Mouse (Mus musculus): ENCODE results near the gene Evc. TPM values are rescaled to one million over a fixed set of nuclear protein-coding genes. Genes with fewer than 3 reads are reported as not detected.

The Evc gene
- polyA plus RNA-seq, 1 experiment from 2014 or later: 12.0 TPM

- peak within 1 kb of the TSS; percentile 56 for H3K9ac ChIP-seq
- H3K9me3 ChIP-seq: no peaks in the 10 kb centered on the region
- no peaks in the 10 kb centered on the region for H3K27me3 ChIP-seq (replicated peaks)
- peak; percentile 82 for ATAC-seq (ENCODE audit: insufficient read depth, low FRiP score, low read depth)
- H3K27ac ChIP-seq: peak within 1 kb of the TSS; percentile 65
- peak within 1 kb of the TSS; percentile 73 for H3K4me3 ChIP-seq (replicated peaks)
- peaks cover 26% of the 10 kb centered on the region for H3K4me1 ChIP-seq
- WGBS: 1% methylated on average over 27 of the region's 27 CpGs
- H3K36me3 ChIP-seq: no peaks in the 10 kb centered on the region
- peak within 1 kb of the TSS; percentile 89 for H3K4me2 ChIP-seq
Measured at GRCm38 (mm10) chr5:37338288-37338687, 1.6 kb upstream of the Evc start, which contains the start of gene Evc2. TSS of gene Evc2 (plus strand) at chr5:37338499.

DNA sequence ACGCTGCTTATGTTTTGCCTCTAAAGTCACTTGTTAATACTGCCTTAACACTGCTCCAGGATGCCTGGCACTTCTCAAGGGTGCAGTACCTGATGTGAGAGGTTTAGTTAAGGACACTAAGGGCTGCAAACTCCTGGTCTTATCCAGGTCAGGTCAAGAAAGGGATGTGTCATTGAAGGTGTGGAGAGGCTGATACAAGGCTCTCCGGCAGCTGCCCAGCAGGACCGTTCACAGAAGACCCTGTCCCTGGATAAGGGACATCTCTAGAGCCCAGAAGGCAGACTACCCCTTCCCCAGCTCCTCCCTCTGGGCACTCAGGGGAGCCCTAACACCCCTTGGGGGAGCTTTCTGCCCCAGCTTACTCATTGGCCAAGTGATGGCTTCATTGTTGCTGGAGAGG, 1.0 kb upstream of the Evc start:
- Histone ChIP-seq H3K9ac (peak overlapping the region; percentile 56; the same call in 1 of the 2 replicates), H3K9me3 (no peaks in the 10 kb centered on the region), H3K4me2 (peak overlapping the region; percentile 89), H3K36me3 (no peaks in the 10 kb centered on the region), H3K27me3 (replicated peaks) (no peaks in the 10 kb centered on the region), H3K27ac (peak overlapping the region; percentile 65; the same call in 1 of the 2 replicates), H3K4me3 (replicated peaks) (peak overlapping the region; percentile 62), H3K4me1 (peaks cover 26% of the 10 kb centered on the region)
- WGBS: 63% methylated on average over 3 of the region's 3 CpGs
- ATAC-seq (ENCODE audit: insufficient read depth, low FRiP score, low read depth): no peak

- 62% methylated on average over 3 of the region's 3 CpGs for WGBS
- H3K4me1 ChIP-seq: peaks cover 26% of the 10 kb centered on the region
- ATAC-seq (ENCODE audit: insufficient read depth, low FRiP score, low read depth): no peak
- H3K4me2 ChIP-seq: no peak overlapping the region
- H3K9me3 ChIP-seq: no peaks in the 10 kb centered on the region
- H3K4me3 ChIP-seq (replicated peaks): no peak overlapping the region
- H3K9ac ChIP-seq: no peak overlapping the region
- H3K36me3 ChIP-seq: no peaks in the 10 kb centered on the region
- no peak overlapping the region for H3K27ac ChIP-seq
- H3K27me3 ChIP-seq (replicated peaks): no peaks in the 10 kb centered on the region
Measured at GRCm38 (mm10) chr5:37335061-37335460, 1.6 kb downstream of the Evc start.

DNA sequence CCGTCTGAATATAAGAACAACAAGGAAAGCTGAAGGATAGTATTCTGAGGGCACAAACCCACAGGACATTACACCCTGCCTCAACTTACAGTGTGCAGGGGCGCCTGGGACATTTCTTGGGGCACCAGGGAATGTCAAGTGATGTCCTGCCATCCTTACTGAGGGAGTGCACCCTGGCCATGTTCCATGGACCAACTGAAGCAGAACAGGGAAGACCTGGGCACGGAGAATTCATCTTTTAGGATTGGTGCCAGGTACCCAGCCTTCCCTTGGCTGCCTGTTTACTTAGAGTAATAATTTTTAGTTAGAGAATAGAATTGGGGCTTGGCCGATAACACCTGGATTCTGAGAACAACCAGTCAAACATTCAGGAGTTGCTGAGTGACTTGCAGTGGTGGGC, 4.6 kb downstream of the Evc start:
- Histone ChIP-seq H3K4me1 (peaks cover 9% of the 10 kb centered on the region; the same call in 1 of the 2 replicates), H3K27me3 (replicated peaks) (no peaks in the 10 kb centered on the region), H3K27ac (no peak overlapping the region), H3K4me3 (replicated peaks) (no peak overlapping the region), H3K36me3 (0 out of 2 replicates have a peak, but pooled peaks cover 4% of the 10 kb centered on the region), H3K9ac (no peak overlapping the region), H3K9me3 (no peaks in the 10 kb centered on the region), H3K4me2 (no peak overlapping the region)
- 77% methylated on average over 4 of the region's 4 CpGs for WGBS
- no peak for ATAC-seq (ENCODE audit: insufficient read depth, low FRiP score, low read depth)

- Histone ChIP-seq H3K9me3 (no peaks in the 10 kb centered on the region), H3K36me3 (0 out of 2 replicates have a peak, but pooled peaks cover 5% of the 10 kb centered on the region), H3K9ac (no peak overlapping the region), H3K4me2 (no peak overlapping the region), H3K27me3 (replicated peaks) (no peaks in the 10 kb centered on the region), H3K4me1 (peaks cover 5% of the 10 kb centered on the region; the same call in 1 of the 2 replicates), H3K4me3 (replicated peaks) (no peak overlapping the region), H3K27ac (no peak overlapping the region)
- WGBS: 86% methylated on average over 2 of the region's 2 CpGs
- no peak for ATAC-seq (ENCODE audit: insufficient read depth, low FRiP score, low read depth)
Measured at GRCm38 (mm10) chr5:37331133-37331505, 5.6 kb downstream of the Evc start.

GRCm38 (mm10) chr5:37330449-37331132, 6.1 kb downstream of the Evc start:
- ATAC-seq (ENCODE audit: insufficient read depth, low FRiP score, low read depth): no peak
- WGBS: 81% methylated on average over 8 of the region's 8 CpGs
- Histone ChIP-seq H3K9ac (no peak overlapping the region), H3K36me3 (0 out of 2 replicates have a peak, but pooled peaks cover 7% of the 10 kb centered on the region), H3K9me3 (no peaks in the 10 kb centered on the region), H3K4me2 (no peak overlapping the region), H3K4me3 (replicated peaks) (no peak overlapping the region), H3K4me1 (no peaks in the 10 kb centered on the region), H3K27me3 (replicated peaks) (no peaks in the 10 kb centered on the region), H3K27ac (no peak overlapping the region)

- ATAC-seq (ENCODE audit: insufficient read depth, low FRiP score, low read depth): no peak
- 88% methylated on average over 6 of the region's 6 CpGs for WGBS
- H3K36me3 ChIP-seq: 0 out of 2 replicates have a peak, but pooled peaks cover 13% of the 10 kb centered on the region
Measured at GRCm38 (mm10) chr5:37326675-37327074, 10.0 kb downstream of the Evc start.

DNA sequence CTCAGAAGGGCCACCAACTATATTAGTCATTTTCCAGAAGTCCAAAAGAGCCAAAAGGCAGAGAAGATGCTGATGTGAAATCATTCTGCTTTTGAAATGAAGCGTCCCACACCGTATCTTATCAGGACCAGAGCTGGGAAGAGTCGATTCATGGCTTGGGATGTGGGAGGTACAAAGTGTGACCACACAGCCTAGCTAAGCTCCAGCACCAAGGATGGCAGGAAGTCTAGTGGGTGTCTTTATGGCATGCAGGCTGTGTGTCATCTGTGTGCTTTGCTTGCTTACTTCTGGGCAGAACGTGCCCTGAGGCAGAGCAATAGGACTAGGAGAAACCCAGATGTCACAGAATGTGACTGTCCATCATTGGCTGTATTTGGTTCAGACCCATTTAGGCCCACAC, 15.9 kb downstream of the Evc start:
- H3K27ac ChIP-seq: no peak overlapping the region
- H3K27me3 ChIP-seq (replicated peaks): no peaks in the 10 kb centered on the region
- no peak for ATAC-seq (ENCODE audit: insufficient read depth, low FRiP score, low read depth)
- H3K36me3 ChIP-seq: peaks cover 25% of the 10 kb centered on the region
- no peak overlapping the region for H3K4me2 ChIP-seq
- no peak overlapping the region for H3K4me3 ChIP-seq (replicated peaks)
- 86% methylated on average over 4 of the region's 4 CpGs for WGBS
- H3K9me3 ChIP-seq: no peaks in the 10 kb centered on the region
- H3K9ac ChIP-seq: no peak overlapping the region
- no peaks in the 10 kb centered on the region for H3K4me1 ChIP-seq

More at GRCm38 (mm10) chr5:37326675-37327074, 10.0 kb downstream of the Evc start:
- Histone ChIP-seq H3K27ac (no peak overlapping the region), H3K9ac (no peak overlapping the region), H3K9me3 (no peaks in the 10 kb centered on the region), H3K27me3 (replicated peaks) (no peaks in the 10 kb centered on the region), H3K4me1 (no peaks in the 10 kb centered on the region), H3K4me3 (replicated peaks) (no peak overlapping the region), H3K4me2 (no peak overlapping the region)

GRCm38 (mm10) chr5:37320174-37320573, 16.5 kb downstream of the Evc start:
- Histone ChIP-seq H3K27ac (no peak overlapping the region), H3K4me2 (no peak overlapping the region), H3K27me3 (replicated peaks) (no peaks in the 10 kb centered on the region), H3K4me3 (replicated peaks) (no peak overlapping the region), H3K9ac (no peak overlapping the region), H3K36me3 (peaks cover 26% of the 10 kb centered on the region), H3K9me3 (no peaks in the 10 kb centered on the region), H3K4me1 (no peaks in the 10 kb centered on the region)
- ATAC-seq (ENCODE audit: insufficient read depth, low FRiP score, low read depth): no peak
- WGBS: 58% methylated on average over 3 of the region's 3 CpGs

DNA sequence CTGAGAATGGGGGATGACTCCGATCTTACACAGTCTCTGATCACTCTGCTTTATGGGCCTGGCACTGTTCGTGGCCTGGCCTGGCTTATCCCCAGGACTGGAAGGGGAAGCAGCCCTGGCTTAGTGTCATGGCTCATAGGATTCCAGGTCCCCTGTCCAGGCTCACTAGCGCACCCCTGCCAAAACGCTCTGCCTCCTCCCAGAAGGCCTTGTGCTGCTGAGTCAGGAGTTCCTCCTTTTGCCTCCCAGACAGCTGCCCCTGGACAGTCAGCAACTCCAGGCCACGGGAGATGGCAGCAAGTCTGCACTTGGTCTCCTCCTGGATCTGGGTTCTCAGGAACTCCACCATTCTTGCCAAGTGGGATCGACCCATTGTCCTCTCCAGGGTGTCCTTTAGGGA, 18.0 kb downstream of the Evc start:
- Histone ChIP-seq H3K27ac (no peak overlapping the region), H3K4me1 (no peaks in the 10 kb centered on the region), H3K4me3 (replicated peaks) (no peak overlapping the region), H3K27me3 (replicated peaks) (no peaks in the 10 kb centered on the region), H3K4me2 (no peak overlapping the region), H3K36me3 (peaks cover 28% of the 10 kb centered on the region), H3K9ac (no peak overlapping the region), H3K9me3 (no peaks in the 10 kb centered on the region)
- no peak for ATAC-seq (ENCODE audit: insufficient read depth, low FRiP score, low read depth)
- 88% methylated on average over 6 of the region's 6 CpGs for WGBS

DNA sequence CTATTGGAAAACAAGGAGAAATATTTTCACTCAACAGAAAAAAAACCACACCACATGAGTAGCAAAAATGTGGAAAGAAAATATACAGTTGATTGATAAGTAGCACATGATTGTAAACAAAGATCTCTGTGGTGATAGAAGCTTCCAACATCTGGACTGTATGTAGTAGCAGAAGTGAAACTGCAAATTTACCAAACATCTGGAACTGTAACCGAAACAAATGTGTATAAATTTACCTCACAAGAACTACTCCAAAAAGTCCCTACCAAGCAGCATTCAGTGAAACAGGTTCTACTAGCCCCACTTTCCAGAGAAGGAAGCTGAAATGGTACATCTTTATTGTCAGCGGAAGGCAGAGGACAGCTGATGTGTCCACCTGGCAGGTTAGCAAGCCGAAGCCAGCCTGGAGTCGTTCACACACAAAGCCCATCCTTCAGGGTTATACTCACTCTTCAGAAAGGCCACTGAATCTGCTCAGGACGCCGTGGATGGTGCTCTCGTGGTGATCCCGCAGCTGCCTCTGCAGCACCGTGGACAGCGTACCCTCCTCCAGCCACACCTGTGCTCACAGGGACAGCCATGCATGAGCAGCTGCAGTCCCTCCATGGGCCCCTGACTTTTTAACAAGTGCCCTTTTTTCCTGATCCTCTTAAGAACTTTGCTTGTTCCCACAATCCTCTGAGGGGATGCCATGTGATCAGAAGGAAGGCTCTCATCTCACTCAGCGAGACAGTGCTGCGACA, 23.5 kb downstream of the Evc start:
- H3K36me3 ChIP-seq: peaks cover 24% of the 10 kb centered on the region
- H3K4me3 ChIP-seq (replicated peaks): no peak overlapping the region
- ATAC-seq (ENCODE audit: insufficient read depth, low FRiP score, low read depth): no peak
- 85% methylated on average over 12 of the region's 12 CpGs for WGBS
- H3K9me3 ChIP-seq: no peaks in the 10 kb centered on the region
- H3K4me2 ChIP-seq: no peak overlapping the region
- H3K27me3 ChIP-seq (replicated peaks): no peaks in the 10 kb centered on the region
- H3K27ac ChIP-seq: no peak overlapping the region
- no peaks in the 10 kb centered on the region for H3K4me1 ChIP-seq
- H3K9ac ChIP-seq: no peak overlapping the region

DNA sequence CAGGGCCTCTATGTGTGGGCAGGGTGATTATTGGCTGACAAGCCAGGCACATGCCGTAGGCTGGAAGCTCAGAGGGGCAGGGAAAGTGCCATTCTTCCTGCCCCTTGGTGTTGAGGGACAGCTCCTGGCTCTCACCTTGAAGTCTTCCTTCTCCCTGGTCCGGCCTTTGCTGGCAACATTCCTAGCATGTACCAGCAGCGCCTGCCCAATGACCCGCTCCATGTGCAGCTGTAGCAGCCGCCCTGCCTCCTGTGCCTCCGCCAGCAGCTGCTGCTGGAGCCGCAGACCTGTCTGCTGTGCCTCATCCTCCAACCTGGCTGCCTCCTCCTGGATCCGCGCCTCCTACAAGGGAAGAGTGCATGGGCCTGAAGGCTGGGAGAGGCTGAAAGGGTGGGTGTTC, 26.7 kb downstream of the Evc start:
- Histone ChIP-seq H3K9ac (no peak overlapping the region), H3K9me3 (no peaks in the 10 kb centered on the region), H3K27me3 (replicated peaks) (no peaks in the 10 kb centered on the region), H3K36me3 (peaks cover 2% of the 10 kb centered on the region; the same call in 1 of the 2 replicates), H3K27ac (no peak overlapping the region), H3K4me3 (replicated peaks) (no peak overlapping the region), H3K4me1 (no peaks in the 10 kb centered on the region), H3K4me2 (no peak overlapping the region)
- ATAC-seq (ENCODE audit: insufficient read depth, low FRiP score, low read depth): no peak
- WGBS: 86% methylated on average over 9 of the region's 9 CpGs

All from stomach, embryonic 15.5 days (tissue).